Mouse (Mus musculus): ENCODE measurements around the gene Olfr1039. TPM values are rescaled to one million over a fixed set of nuclear protein-coding genes. Genes with fewer than 3 reads are reported as not detected.

The Olfr1039 gene
- polyA plus RNA-seq, 1 experiment from 2014 or later = not detected

Other genes with a start within 250 kb of the Olfr1039 start
- not detected in 2 replicates for gene Olfr1024, start 230.9 kb downstream of the Olfr1039 start, polyA plus RNA-seq (2014; fragmentation: Nextera tagmentation; extraction: Ambion mirVana)
- gene Olfr1025-ps1, start 220.7 kb downstream of the Olfr1039 start, polyA plus RNA-seq (2014; fragmentation: Nextera tagmentation; extraction: Ambion mirVana) = not detected in 2 replicates
- gene Olfr1026, start 214.4 kb downstream of the Olfr1039 start, polyA plus RNA-seq (2014; fragmentation: Nextera tagmentation; extraction: Ambion mirVana) = not detected in 2 replicates
- not detected in 2 replicates for gene Olfr1028, start 185.5 kb downstream of the Olfr1039 start, polyA plus RNA-seq (2014; fragmentation: Nextera tagmentation; extraction: Ambion mirVana)
- gene Olfr1029, start 162.0 kb downstream of the Olfr1039 start, polyA plus RNA-seq (2014; fragmentation: Nextera tagmentation; extraction: Ambion mirVana) = not detected in 2 replicates
- not detected in 2 replicates for gene Olfr1030, start 156.7 kb downstream of the Olfr1039 start, polyA plus RNA-seq (2014; fragmentation: Nextera tagmentation; extraction: Ambion mirVana)
- not detected in 2 replicates for gene Olfr1031, start 145.6 kb downstream of the Olfr1039 start, polyA plus RNA-seq (2014; fragmentation: Nextera tagmentation; extraction: Ambion mirVana)
- not detected in 2 replicates for gene Olfr1032, start 130.4 kb downstream of the Olfr1039 start, polyA plus RNA-seq (2014; fragmentation: Nextera tagmentation; extraction: Ambion mirVana)
- gene Olfr1033, start 115.3 kb downstream of the Olfr1039 start, polyA plus RNA-seq (2014; fragmentation: Nextera tagmentation; extraction: Ambion mirVana) = 0.34 TPM in 1 of 2 replicates, not detected in the other
- gene Olfr1034, start 90.1 kb downstream of the Olfr1039 start, polyA plus RNA-seq (2014; fragmentation: Nextera tagmentation; extraction: Ambion mirVana) = not detected in 2 replicates
- gene Olfr1036, start 61.9 kb downstream of the Olfr1039 start, polyA plus RNA-seq (2014; fragmentation: Nextera tagmentation; extraction: Ambion mirVana) = not detected in 2 replicates
- gene Olfr1037, start 48.5 kb downstream of the Olfr1039 start, polyA plus RNA-seq (2014; fragmentation: Nextera tagmentation; extraction: Ambion mirVana) = not detected in 2 replicates
- gene Olfr1040, start 10.8 kb upstream of the Olfr1039 start, polyA plus RNA-seq (2014; fragmentation: Nextera tagmentation; extraction: Ambion mirVana) = not detected in 2 replicates
- gene Olfr1042, start 25.9 kb upstream of the Olfr1039 start, polyA plus RNA-seq (2014; fragmentation: Nextera tagmentation; extraction: Ambion mirVana) = not detected in 2 replicates
- gene Olfr1043, start 31.6 kb upstream of the Olfr1039 start, polyA plus RNA-seq (2014; fragmentation: Nextera tagmentation; extraction: Ambion mirVana) = not detected in 2 replicates
- not detected in 2 replicates for gene Olfr1044, start 41.9 kb upstream of the Olfr1039 start, polyA plus RNA-seq (2014; fragmentation: Nextera tagmentation; extraction: Ambion mirVana)
- not detected in 2 replicates for gene Olfr52, start 49.8 kb upstream of the Olfr1039 start, polyA plus RNA-seq (2014; fragmentation: Nextera tagmentation; extraction: Ambion mirVana)
- gene Olfr1045, start 67.1 kb upstream of the Olfr1039 start, polyA plus RNA-seq (2014; fragmentation: Nextera tagmentation; extraction: Ambion mirVana) = not detected in 2 replicates
- gene Olfr1046, start 83.4 kb upstream of the Olfr1039 start, polyA plus RNA-seq (2014; fragmentation: Nextera tagmentation; extraction: Ambion mirVana) = not detected in 2 replicates
- gene Olfr1047, start 95.5 kb upstream of the Olfr1039 start, polyA plus RNA-seq (2014; fragmentation: Nextera tagmentation; extraction: Ambion mirVana) = not detected in 2 replicates
- not detected in 2 replicates for gene Olfr1048, start 104.4 kb upstream of the Olfr1039 start, polyA plus RNA-seq (2014; fragmentation: Nextera tagmentation; extraction: Ambion mirVana)
- not detected in 2 replicates for gene Olfr1049, start 122.4 kb upstream of the Olfr1039 start, polyA plus RNA-seq (2014; fragmentation: Nextera tagmentation; extraction: Ambion mirVana)
- gene Olfr1051, start 143.2 kb upstream of the Olfr1039 start, polyA plus RNA-seq (2014; fragmentation: Nextera tagmentation; extraction: Ambion mirVana) = not detected in 2 replicates
- not detected in 2 replicates for gene Olfr1052, start 156.5 kb upstream of the Olfr1039 start, polyA plus RNA-seq (2014; fragmentation: Nextera tagmentation; extraction: Ambion mirVana)
- not detected in 2 replicates for gene Olfr1053, start 179.4 kb upstream of the Olfr1039 start, polyA plus RNA-seq (2014; fragmentation: Nextera tagmentation; extraction: Ambion mirVana)
- gene Olfr1054, start 199.5 kb upstream of the Olfr1039 start, polyA plus RNA-seq (2014; fragmentation: Nextera tagmentation; extraction: Ambion mirVana) = not detected in 2 replicates
- gene Olfr1055, start 214.4 kb upstream of the Olfr1039 start, polyA plus RNA-seq (2014; fragmentation: Nextera tagmentation; extraction: Ambion mirVana) = not detected in 2 replicates
- gene Olfr1056, start 226.5 kb upstream of the Olfr1039 start, polyA plus RNA-seq (2014; fragmentation: Nextera tagmentation; extraction: Ambion mirVana) = not detected in 2 replicates
- not detected in 2 replicates for gene Olfr1057, start 242.5 kb upstream of the Olfr1039 start, polyA plus RNA-seq (2014; fragmentation: Nextera tagmentation; extraction: Ambion mirVana)

All from heart, embryonic 11.5 days (tissue).